Mouse (Mus musculus) inflammation-experienced regulatory T-cells, adult 16 weeks (primary cell): Measurements from ENCODE around the gene Gm2832. TPM values are rescaled to one million over a fixed set of nuclear protein-coding genes. Genes with fewer than 3 reads are reported as not detected.

Experiments
- polyA plus RNA-seq: library from polyadenylated mRNA; unstranded; fragments of 100-300 nt; shearing (Covaris generic); gene quantifications from one replicate; pipeline ENCODE4 v1.2.1, GENCODE M21; 2017

The Gm2832 gene
- not detected for polyA plus RNA-seq

GRCm38 (mm10) chr14:41278505-41278904 lies at the start of gene Gm2832:
Gene Gm2832 (plus strand): TSS chr14:41278805.

Other genes starting within 250 kb of the Gm2832 start
- gene Dydc2, start 209.6 kb upstream of the Gm2832 start, polyA plus RNA-seq = not detected
- gene Dydc1, start 205.9 kb upstream of the Gm2832 start, polyA plus RNA-seq = not detected
- gene Mat1a, start 173.8 kb upstream of the Gm2832 start, polyA plus RNA-seq = not detected
- gene Sftpa1, start 147.0 kb upstream of the Gm2832 start, polyA plus RNA-seq = not detected
- gene Mbl1, start 127.3 kb upstream of the Gm2832 start, polyA plus RNA-seq = not detected
- gene Sftpd, start 93.7 kb upstream of the Gm2832 start, polyA plus RNA-seq = not detected
- 0.88 TPM for gene Gm5798, start 69.8 kb downstream of the Gm2832 start, polyA plus RNA-seq
- gene Gm7945, start 107.6 kb downstream of the Gm2832 start, polyA plus RNA-seq = not detected
- not detected for gene Gm6482, start 129.5 kb downstream of the Gm2832 start, polyA plus RNA-seq
- gene Gm7954, start 174.7 kb downstream of the Gm2832 start, polyA plus RNA-seq = not detected
- gene Gm3486, start 210.7 kb downstream of the Gm2832 start, polyA plus RNA-seq = not detected